8 mouse cellular contexts compared by ENCODE assay signal in the genomic region with DNA sequence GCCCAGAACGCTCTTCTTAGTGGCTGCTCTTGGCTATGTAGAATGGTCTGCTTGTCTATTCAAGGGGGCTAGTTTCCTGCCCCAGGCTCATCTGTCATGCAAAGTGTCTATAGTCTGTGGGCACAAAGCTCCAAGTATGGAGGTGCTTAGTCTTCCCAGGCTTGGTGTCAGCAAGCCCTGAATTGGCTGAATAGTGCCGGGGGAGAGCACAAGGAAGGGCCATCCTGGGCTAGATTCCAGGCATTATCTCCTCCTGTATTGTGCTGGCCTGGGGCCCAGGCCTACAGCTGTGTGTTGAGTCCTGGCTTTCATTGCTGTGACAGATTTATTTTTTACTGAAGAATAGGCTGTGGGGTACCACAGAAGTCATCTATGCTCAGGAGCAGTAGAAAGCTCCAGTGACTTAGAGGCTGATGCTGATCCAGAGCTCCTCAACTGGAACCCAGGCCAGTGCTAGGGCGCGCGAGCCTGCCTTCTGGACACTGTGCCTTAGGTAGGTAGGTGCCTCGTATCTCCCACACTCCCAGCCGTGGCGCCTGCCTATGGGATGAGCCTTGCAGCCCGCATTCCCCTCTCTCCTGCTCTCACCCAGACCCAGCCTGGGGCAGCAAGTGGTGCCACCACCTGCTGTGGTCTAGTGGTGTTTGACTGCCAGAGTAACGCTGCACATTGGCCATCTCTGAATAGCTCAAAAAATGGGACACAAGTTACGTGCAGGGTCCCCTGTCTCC. TPM values are rescaled to one million over a fixed set of nuclear protein-coding genes. Genes with fewer than 3 reads are reported as not detected.
A peak's percentile ranks its signal among the peaks of the same experiment; 100 is the strongest.
DNase-seq lines count a peak whose midpoint lies in the region; ATAC-seq lines count a peak whose summit lies in the region.

No protein-coding gene starts in this region.

- no peaks in the 10 kb centered on the region for H3K27me3 ChIP-seq in forebrain, embryonic 13.5 days
- H3K27me3 ChIP-seq in forebrain, embryonic 11.5 days (ENCODE audit: control insufficient read depth, insufficient read depth, low read length) = no peaks in the 10 kb centered on the region
- H3K27me3 ChIP-seq in midbrain, embryonic 13.5 days = no peaks in the 10 kb centered on the region
- H3K27me3 ChIP-seq in midbrain, embryonic 10.5 days (ENCODE audit: low read depth, poor library complexity, severe bottlenecking) = no peaks in the 10 kb centered on the region
- H3K27me3 ChIP-seq in heart, embryonic 16.5 days (ENCODE audit: control insufficient read depth, insufficient read depth, low read length) = no peaks in the 10 kb centered on the region
- no peaks in the 10 kb centered on the region for H3K27me3 ChIP-seq in neural tube, embryonic 12.5 days (replicated peaks)

- peaks cover 37% of the 10 kb centered on the region for H3K36me3 ChIP-seq in forebrain, embryonic 13.5 days (ENCODE audit: poor library complexity, severe bottlenecking)
- H3K36me3 ChIP-seq in forebrain, embryonic 11.5 days (ENCODE audit: control insufficient read depth, insufficient read depth, low read length) = no peaks in the 10 kb centered on the region
- H3K36me3 ChIP-seq in midbrain, embryonic 13.5 days = peaks cover 31% of the 10 kb centered on the region
- peaks cover 32% of the 10 kb centered on the region for H3K36me3 ChIP-seq in midbrain, embryonic 10.5 days
- H3K36me3 ChIP-seq in heart, embryonic 16.5 days (ENCODE audit: control insufficient read depth, insufficient read depth) = no peaks in the 10 kb centered on the region
- peaks cover 10% of the 10 kb centered on the region; the same call in 1 of the 2 replicates for H3K36me3 ChIP-seq in neural tube, embryonic 12.5 days

- ATAC-seq in forebrain, embryonic 13.5 days = peak; percentile 65
- ATAC-seq in forebrain, embryonic 11.5 days (replicated peaks; ENCODE audit: low FRiP score) = no peak
- ATAC-seq in midbrain, embryonic 13.5 days = peak; percentile 65
- ATAC-seq in heart, embryonic 16.5 days (replicated peaks; ENCODE audit: extremely low read depth, insufficient read depth, low FRiP score) = peak; percentile 75; the same call in 1 of the 2 replicates
- peak; percentile 91 for ATAC-seq in neural tube, embryonic 12.5 days (ENCODE audit: low FRiP score, low read depth)
- no peak for ATAC-seq in granulocyte monocyte progenitor cell, adult 5-6 weeks (replicated peaks; ENCODE audit: poor library complexity, severe bottlenecking)

- H3K9me3 ChIP-seq in forebrain, embryonic 13.5 days (replicated peaks) = no peaks in the 10 kb centered on the region
- no peaks in the 10 kb centered on the region for H3K9me3 ChIP-seq in forebrain, embryonic 11.5 days (ENCODE audit: control insufficient read depth, low read length)
- no peaks in the 10 kb centered on the region for H3K9me3 ChIP-seq in midbrain, embryonic 13.5 days
- no peaks in the 10 kb centered on the region for H3K9me3 ChIP-seq in midbrain, embryonic 10.5 days (replicated peaks)
- H3K9me3 ChIP-seq in heart, embryonic 16.5 days (replicated peaks; ENCODE audit: control insufficient read depth, low read length) = no peaks in the 10 kb centered on the region
- no peaks in the 10 kb centered on the region for H3K9me3 ChIP-seq in neural tube, embryonic 12.5 days

- H3K27ac ChIP-seq in forebrain, embryonic 13.5 days = peak overlapping the region; percentile 70
- no peak overlapping the region for H3K27ac ChIP-seq in forebrain, embryonic 11.5 days (ENCODE audit: low read depth, low read length)
- H3K27ac ChIP-seq in midbrain, embryonic 13.5 days = peak overlapping the region; percentile 56
- no peak overlapping the region for H3K27ac ChIP-seq in midbrain, embryonic 10.5 days (replicated peaks)
- H3K27ac ChIP-seq in heart, embryonic 16.5 days (ENCODE audit: low read length) = 0 out of 2 replicates have a peak overlapping the region, but pooled peaks have one; percentile 9
- peak overlapping the region; percentile 21; the same call in 1 of the 2 replicates for H3K27ac ChIP-seq in neural tube, embryonic 12.5 days

- no peak overlapping the region for H3K4me2 ChIP-seq in forebrain, embryonic 13.5 days
- H3K4me2 ChIP-seq in forebrain, embryonic 11.5 days (ENCODE audit: low read depth, low read length, severe bottlenecking) = no peak overlapping the region
- H3K4me2 ChIP-seq in midbrain, embryonic 13.5 days (replicated peaks) = no peak overlapping the region
- H3K4me2 ChIP-seq in heart, embryonic 16.5 days (ENCODE audit: low read depth, low read length) = no peak overlapping the region
- no peak overlapping the region for H3K4me2 ChIP-seq in neural tube, embryonic 12.5 days (replicated peaks)

- H3K4me3 ChIP-seq in forebrain, embryonic 13.5 days = no peak overlapping the region
- no peak overlapping the region for H3K4me3 ChIP-seq in forebrain, embryonic 11.5 days (ENCODE audit: low read depth, low read length)
- no peak overlapping the region for H3K4me3 ChIP-seq in midbrain, embryonic 13.5 days (replicated peaks)
- H3K4me3 ChIP-seq in midbrain, embryonic 10.5 days = no peak overlapping the region
- H3K4me3 ChIP-seq in heart, embryonic 16.5 days (ENCODE audit: low read length) = no peak overlapping the region
- no peak overlapping the region for H3K4me3 ChIP-seq in neural tube, embryonic 12.5 days

- DNase-seq in forebrain, embryonic 11.5 days (ENCODE audit: low spot score) = no peak
- no peak for DNase-seq in midbrain, embryonic 10.5 days (ENCODE audit: low spot score)
- no peak for DNase-seq in spleen, postnatal 10 days (ENCODE audit: low spot score in 2 of 2)

- H3K4me1 ChIP-seq in forebrain, embryonic 13.5 days = peaks cover 25% of the 10 kb centered on the region
- 0 out of 2 replicates have a peak, but pooled peaks cover 2% of the 10 kb centered on the region for H3K4me1 ChIP-seq in forebrain, embryonic 11.5 days (replicated peaks; ENCODE audit: control insufficient read depth, insufficient read depth, low read length)
- peaks cover 20% of the 10 kb centered on the region for H3K4me1 ChIP-seq in midbrain, embryonic 13.5 days (replicated peaks)
- H3K4me1 ChIP-seq in midbrain, embryonic 10.5 days = peaks cover 12% of the 10 kb centered on the region
- peaks cover 7% of the 10 kb centered on the region for H3K4me1 ChIP-seq in heart, embryonic 16.5 days (ENCODE audit: control insufficient read depth, insufficient read depth, low read length)
- peaks cover 17% of the 10 kb centered on the region for H3K4me1 ChIP-seq in neural tube, embryonic 12.5 days

- WGBS in forebrain, embryonic 13.5 days = 65% methylated on average over 11 of the region's 11 CpGs
- WGBS in forebrain, embryonic 11.5 days = 78% methylated on average over 11 of the region's 11 CpGs
- WGBS in midbrain, embryonic 13.5 days = 74% methylated on average over 11 of the region's 11 CpGs
- WGBS in midbrain, embryonic 10.5 days = 76% methylated on average over 11 of the region's 11 CpGs
- 65% methylated on average over 11 of the region's 11 CpGs for WGBS in heart, embryonic 16.5 days
- 55% methylated on average over 11 of the region's 11 CpGs for WGBS in neural tube, embryonic 12.5 days

- H3K9ac ChIP-seq in forebrain, embryonic 13.5 days = no peak overlapping the region
- no peak overlapping the region for H3K9ac ChIP-seq in forebrain, embryonic 11.5 days (ENCODE audit: low read length)
- H3K9ac ChIP-seq in midbrain, embryonic 13.5 days (replicated peaks) = 0 out of 2 replicates have a peak overlapping the region, but pooled peaks have one; percentile 10
- no peak overlapping the region for H3K9ac ChIP-seq in heart, embryonic 16.5 days (ENCODE audit: low read length)
- no peak overlapping the region for H3K9ac ChIP-seq in neural tube, embryonic 12.5 days

RNA-seq across cellular contexts. Expression of a gene that starts 8.7 kb away (rescaled TPM):
- 30.2 and 32.9 TPM in 2 replicates for polyA plus RNA-seq in forebrain, embryonic 13.5 days (2015; fragmentation: Nextera tagmentation; extraction: Ambion mirVana)
- polyA plus RNA-seq in forebrain, embryonic 11.5 days (2014; fragmentation: Nextera tagmentation; extraction: Ambion mirVana) = 38.6 and 41.4 TPM in 2 replicates
- 26.3 and 27.9 TPM in 2 replicates for polyA plus RNA-seq in midbrain, embryonic 13.5 days (2015; fragmentation: Nextera tagmentation; extraction: Ambion mirVana)
- polyA plus RNA-seq in midbrain, embryonic 10.5 days (2016; fragmentation: Nextera tagmentation; extraction: Ambion mirVana) = 31.9 and 33.0 TPM in 2 replicates
- polyA plus RNA-seq in heart, embryonic 16.5 days (2015; fragmentation: Nextera tagmentation; extraction: Ambion mirVana) = 5.7 and 6.1 TPM in 2 replicates
- 46.2 and 46.9 TPM in 2 replicates for polyA plus RNA-seq in neural tube, embryonic 12.5 days (2016; fragmentation: Nextera tagmentation; extraction: Ambion mirVana)
- 3.1 and 5.7 TPM in 2 replicates for total RNA-seq in granulocyte monocyte progenitor cell, adult 5-6 weeks (2014; fragmentation: Nextera tagmentation)
- 4.3 and 4.6 TPM in 2 replicates for total RNA-seq in granulocyte monocyte progenitor cell, adult 5-6 weeks (2017)

RNA-seq across cellular contexts. Expression of a gene that starts 54.0 kb away (rescaled TPM):
- 167 and 177 TPM in 2 replicates for polyA plus RNA-seq in forebrain, embryonic 13.5 days (2015; fragmentation: Nextera tagmentation; extraction: Ambion mirVana)
- polyA plus RNA-seq in forebrain, embryonic 11.5 days (2014; fragmentation: Nextera tagmentation; extraction: Ambion mirVana) = 193 and 215 TPM in 2 replicates
- polyA plus RNA-seq in midbrain, embryonic 13.5 days (2015; fragmentation: Nextera tagmentation; extraction: Ambion mirVana) = 172 and 183 TPM in 2 replicates
- polyA plus RNA-seq in midbrain, embryonic 10.5 days (2016; fragmentation: Nextera tagmentation; extraction: Ambion mirVana) = 187 and 195 TPM in 2 replicates
- 150 and 181 TPM in 2 replicates for polyA plus RNA-seq in heart, embryonic 16.5 days (2015; fragmentation: Nextera tagmentation; extraction: Ambion mirVana)
- 173 and 180 TPM in 2 replicates for polyA plus RNA-seq in neural tube, embryonic 12.5 days (2016; fragmentation: Nextera tagmentation; extraction: Ambion mirVana)
- total RNA-seq in granulocyte monocyte progenitor cell, adult 5-6 weeks (2014; fragmentation: Nextera tagmentation) = 86.8 and 101 TPM in 2 replicates
- total RNA-seq in granulocyte monocyte progenitor cell, adult 5-6 weeks (2017) = 128 and 137 TPM in 2 replicates

Comparison
In these comparisons a context has a peak if more than half of its experiments do, and no peak if none do; other contexts are left out.
1. ATAC-seq: peak in forebrain, embryonic 13.5 days (single experiment), midbrain, embryonic 13.5 days (single experiment), heart, embryonic 16.5 days (single experiment) and neural tube, embryonic 12.5 days (single experiment); none in forebrain, embryonic 11.5 days (single experiment) and granulocyte monocyte progenitor cell, adult 5-6 weeks (single experiment).
2. H3K27ac ChIP-seq: peak in forebrain, embryonic 13.5 days (single experiment), midbrain, embryonic 13.5 days (single experiment), heart, embryonic 16.5 days (single experiment) and neural tube, embryonic 12.5 days (single experiment); none in forebrain, embryonic 11.5 days (single experiment) and midbrain, embryonic 10.5 days (single experiment).